Mouse (Mus musculus) kidney, embryonic 15.5 days (tissue): ENCODE measurements around the gene Fzd10. TPM values are rescaled to one million over a fixed set of nuclear protein-coding genes. Genes with fewer than 3 reads are reported as not detected.

Experiments used
- ATAC-seq: fragments of 200-750 bp; cut with Nextera tagmentation; replicated peaks from 2 replicates; pipeline ENCODE4 v1.8.0; 2017; ENCODE audit warnings: moderate TSS enrichment; ENCODE audit not compliant: low FRiP score
- H3K27ac ChIP-seq: fragments of 300-500 bp; sonication (generic); 2 replicates; pipeline ENCODE4 v1.5.1; 2015; ENCODE audit warnings: mild to moderate bottlenecking, inconsistent platforms
- H3K27me3 ChIP-seq: fragments of 300-500 bp; sonication (generic); 2 replicates; pipeline ENCODE4 v1.6.1; 2015; ENCODE audit warnings: inconsistent platforms
- H3K36me3 ChIP-seq: fragments of 300-500 bp; sonication (generic); 2 replicates; pipeline ENCODE4 v1.6.1; 2015; ENCODE audit warnings: inconsistent platforms
- H3K4me1 ChIP-seq: fragments of 300-500 bp; sonication (generic); 2 replicates; pipeline ENCODE4 v1.6.1; 2015; ENCODE audit warnings: inconsistent platforms
- H3K4me2 ChIP-seq: fragments of 300-500 bp; sonication (generic); 2 replicates; pipeline ENCODE4 v1.6.1; 2015; ENCODE audit warnings: moderate library complexity, mild to moderate bottlenecking, inconsistent platforms
- H3K4me3 ChIP-seq: fragments of 300-500 bp; sonication (generic); replicated peaks from 2 replicates; pipeline ENCODE4 v1.5.1; 2015; ENCODE audit warnings: mild to moderate bottlenecking, inconsistent platforms
- H3K9ac ChIP-seq: fragments of 300-500 bp; sonication (generic); 2 replicates; pipeline ENCODE4 v1.6.1; 2015; ENCODE audit warnings: mild to moderate bottlenecking, inconsistent platforms
- H3K9me3 ChIP-seq: fragments of 300-500 bp; sonication (generic); replicated peaks from 2 replicates; pipeline ENCODE4 v1.6.1; 2016; ENCODE audit warnings: inconsistent platforms
- WGBS: fragments of 180-500 bp; shearing (Covaris S2); methylation state at CpG from one replicate; pipeline ENCODE4 v1.1.7; 2015; ENCODE audit warnings: mixed read lengths; 5-methylcytosine and 5-hydroxymethylcytosine counted together
- polyA plus RNA-seq: library from polyadenylated mRNA; unstranded; fragments of >200 nt; fragmentation: Nextera tagmentation; extraction: Ambion mirVana; gene quantifications from 2 replicates; pipeline ENCODE4 v1.2.1, GENCODE M21; 2015

Fzd10 gene
- polyA plus RNA-seq, result 2.2 and 2.4 TPM in 2 replicates

DNA sequence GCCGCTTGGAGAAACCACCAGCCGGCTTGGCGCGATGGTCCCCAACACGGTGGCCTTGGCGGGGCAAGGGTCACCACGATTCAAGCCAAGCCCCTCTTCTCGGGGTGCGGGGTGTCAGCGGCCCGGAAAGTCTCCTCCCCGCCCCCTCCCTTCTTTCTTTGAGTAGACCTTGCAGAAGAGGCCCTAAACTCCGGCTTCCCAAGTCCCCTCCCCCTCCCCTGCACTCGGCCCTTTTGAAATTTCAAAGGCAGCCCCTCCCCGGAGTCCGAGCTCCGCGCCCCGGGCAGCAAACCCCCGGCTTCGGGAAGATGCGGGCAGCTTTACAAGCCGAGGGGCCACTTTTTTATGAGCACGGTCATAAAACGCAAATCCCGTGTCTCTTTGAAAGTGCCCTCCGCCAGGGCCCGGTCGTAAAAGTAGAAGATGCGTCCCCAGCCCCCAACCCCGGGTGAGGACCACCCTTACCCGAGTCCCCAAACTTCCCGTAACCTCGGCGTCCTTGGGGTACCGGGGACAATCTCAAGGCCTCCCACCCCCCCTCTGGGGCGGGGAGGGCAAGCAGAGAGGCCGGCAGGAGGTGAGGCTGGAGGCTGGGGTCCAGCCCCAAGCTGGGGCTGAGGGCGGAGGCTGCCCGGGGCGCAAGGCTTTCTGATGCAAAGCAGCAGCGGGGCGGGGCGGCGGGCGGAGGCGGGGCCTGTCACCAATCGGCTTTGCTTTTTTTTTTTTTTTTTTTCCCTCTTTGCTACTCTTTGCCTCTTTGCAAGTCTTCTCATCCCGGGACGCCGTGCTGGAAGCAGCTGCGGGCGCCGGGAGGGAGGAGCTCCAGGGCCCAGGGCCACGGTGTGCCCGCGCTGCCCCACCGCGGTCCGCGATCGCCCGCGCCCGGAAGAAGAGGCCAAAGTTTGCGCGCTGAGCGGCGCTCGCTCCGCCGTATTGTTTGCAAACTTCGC lies at the start of gene Fzd10:
Fzd10 (plus strand) TSS at position 773 of the 950 bp plus-strand sequence.
- Histone ChIP-seq H3K27ac (peak within 1 kb of the TSS; percentile 82), H3K9ac (peak within 1 kb of the TSS; percentile 63), H3K4me1 (peaks cover 54% of the 10 kb centered on the region), H3K36me3 (no peaks in the 10 kb centered on the region), H3K27me3 (peaks cover 90% of the 10 kb centered on the region), H3K4me2 (peak within 1 kb of the TSS; percentile 97), H3K4me3 (peak within 1 kb of the TSS; percentile 70), H3K9me3 (no peaks in the 10 kb centered on the region)
- ATAC-seq, result peak; percentile 44
- under 1% methylated on average over 67 of the region's 73 CpGs for WGBS

DNA sequence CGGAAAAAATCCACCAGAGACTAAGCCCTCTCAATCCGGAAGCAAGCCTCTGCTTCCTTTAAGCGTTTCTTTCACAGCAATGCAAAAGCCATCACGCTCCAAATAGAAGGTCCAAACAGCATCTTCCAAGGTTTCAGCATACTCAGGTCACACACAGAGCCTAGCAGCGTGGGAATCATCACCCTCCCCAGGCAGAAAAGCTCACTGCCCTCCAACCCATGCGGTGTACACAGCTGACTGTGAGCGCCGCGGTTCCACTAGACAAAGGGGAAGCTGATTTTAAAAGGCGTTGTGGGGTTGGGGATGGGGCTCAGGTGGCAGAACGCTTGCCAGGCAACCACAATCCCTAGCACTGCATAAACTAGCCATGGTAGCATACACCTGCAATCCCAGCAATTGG lies 49.2 kb upstream of the Fzd10 start:
- Histone ChIP-seq H3K4me3 (peak overlapping the region; percentile 31), H3K9me3 (no peaks in the 10 kb centered on the region), H3K27ac (peak overlapping the region; percentile 67), H3K4me2 (peak overlapping the region; percentile 57), H3K27me3 (peaks cover 27% of the 10 kb centered on the region), H3K9ac (no peak overlapping the region), H3K4me1 (peaks cover 18% of the 10 kb centered on the region), H3K36me3 (no peaks in the 10 kb centered on the region)
- WGBS, result 5% methylated on average over 11 of the region's 11 CpGs
- no peak for ATAC-seq

DNA sequence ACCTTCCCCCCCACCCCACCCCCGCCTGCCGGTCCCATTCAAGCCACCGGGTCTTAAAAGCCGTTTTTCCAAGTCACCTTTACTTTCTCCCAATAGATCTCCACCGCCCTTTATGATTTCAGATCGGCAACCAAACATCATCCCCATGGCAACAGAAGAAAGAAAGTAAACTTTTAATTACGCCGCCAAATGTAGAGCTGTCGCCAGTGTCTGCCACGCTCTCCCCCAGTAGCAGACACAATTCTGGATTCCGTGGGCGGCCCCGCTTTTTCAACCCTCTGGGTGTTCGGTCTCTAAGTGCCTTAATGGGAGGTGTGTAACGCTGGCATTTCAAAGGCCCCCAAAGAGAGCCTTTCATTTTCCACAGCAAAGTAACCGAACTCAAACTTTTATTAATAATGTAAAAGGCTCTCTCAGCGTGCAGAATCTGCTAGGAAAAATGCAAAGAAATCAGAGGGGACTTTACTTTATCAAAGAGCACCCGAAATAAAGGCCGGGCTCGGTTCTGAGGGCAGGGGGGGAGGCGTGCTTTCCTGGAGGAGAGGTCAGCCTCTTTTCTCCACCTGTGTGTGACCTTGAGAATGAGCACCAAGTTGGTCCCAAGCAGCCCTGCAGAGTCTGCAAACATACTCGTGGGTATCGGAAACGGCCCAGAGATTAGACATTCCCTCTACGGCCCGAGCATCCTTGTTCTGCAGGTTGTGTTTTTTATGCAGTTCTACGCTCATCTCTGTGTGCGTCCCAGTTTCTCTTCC lies 48.3 kb upstream of the Fzd10 start:
- ATAC-seq, result no peak
- peak overlapping the region; percentile 31 for H3K4me3 ChIP-seq
- no peak overlapping the region for H3K9ac ChIP-seq

DNA sequence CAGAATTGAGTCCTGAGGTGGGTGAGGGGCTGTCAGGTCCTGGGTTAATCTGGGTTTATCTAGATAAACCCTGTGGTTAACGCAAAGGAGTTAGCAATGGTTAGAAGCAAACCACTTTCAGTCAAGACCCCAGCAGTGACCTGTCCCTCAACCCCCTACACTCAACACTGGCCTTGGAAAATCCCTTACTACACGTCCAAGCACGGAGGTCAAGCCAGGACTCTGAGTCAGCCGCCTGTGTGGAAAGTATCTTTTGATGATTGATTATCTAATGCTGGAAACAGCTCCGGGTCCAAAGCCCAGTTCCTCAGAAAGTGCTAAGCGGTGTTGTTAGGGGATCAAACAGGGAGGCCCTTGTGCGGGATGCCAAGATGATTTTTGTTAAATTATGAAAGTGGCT lies 42.5 kb upstream of the Fzd10 start:
- ATAC-seq, result no peak
- Histone ChIP-seq H3K27ac (no peak overlapping the region), H3K9ac (no peak overlapping the region), H3K4me3 (no peak overlapping the region), H3K9me3 (0 out of 2 replicates have a peak, but pooled peaks cover 7% of the 10 kb centered on the region), H3K4me1 (no peaks in the 10 kb centered on the region), H3K36me3 (no peaks in the 10 kb centered on the region), H3K27me3 (peaks cover 3% of the 10 kb centered on the region), H3K4me2 (no peak overlapping the region)
- WGBS, result 23% methylated on average over 7 of the region's 7 CpGs

More for the DNA sequence above, 48.3 kb upstream of the Fzd10 start:
- H3K27me3 ChIP-seq, result peaks cover 27% of the 10 kb centered on the region
- H3K4me2 ChIP-seq, result peak overlapping the region; percentile 57
- H3K36me3 ChIP-seq, result no peaks in the 10 kb centered on the region
- no peaks in the 10 kb centered on the region for H3K9me3 ChIP-seq
- 8% methylated on average over 28 of the region's 28 CpGs for WGBS
- no peak overlapping the region for H3K27ac ChIP-seq
- peaks cover 18% of the 10 kb centered on the region for H3K4me1 ChIP-seq

DNA sequence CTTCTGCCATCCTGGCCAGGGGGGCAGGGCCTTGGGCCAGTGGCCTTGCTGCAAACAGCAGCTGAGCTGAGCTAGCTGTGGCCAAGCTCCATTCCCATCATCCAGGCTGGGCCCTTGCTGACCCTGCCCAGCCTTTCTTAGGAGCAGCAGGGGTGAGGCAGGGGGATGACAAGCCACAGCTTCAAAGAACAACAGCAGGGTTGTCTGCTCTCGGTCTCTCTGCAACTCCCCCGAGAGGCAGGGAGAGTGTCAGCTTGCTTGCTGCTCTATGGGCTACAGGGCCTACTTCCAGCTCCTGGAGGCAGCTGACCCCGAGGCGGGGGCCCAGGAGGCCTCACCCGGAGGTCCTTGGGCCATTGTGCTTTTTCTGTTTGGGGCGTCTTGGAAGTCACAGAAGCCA lies 33.3 kb upstream of the Fzd10 start:
- H3K4me3 ChIP-seq, result no peak overlapping the region
- H3K36me3 ChIP-seq, result no peaks in the 10 kb centered on the region
- peak; percentile 22; the same call in 1 of the 2 replicates for ATAC-seq
- no peak overlapping the region for H3K4me2 ChIP-seq
- H3K27ac ChIP-seq, result peak overlapping the region; percentile 54
- no peaks in the 10 kb centered on the region for H3K27me3 ChIP-seq
- H3K4me1 ChIP-seq, result peaks cover 19% of the 10 kb centered on the region
- no peaks in the 10 kb centered on the region for H3K9me3 ChIP-seq
- H3K9ac ChIP-seq, result no peak overlapping the region
- 14% methylated on average over 6 of the region's 6 CpGs for WGBS

DNA sequence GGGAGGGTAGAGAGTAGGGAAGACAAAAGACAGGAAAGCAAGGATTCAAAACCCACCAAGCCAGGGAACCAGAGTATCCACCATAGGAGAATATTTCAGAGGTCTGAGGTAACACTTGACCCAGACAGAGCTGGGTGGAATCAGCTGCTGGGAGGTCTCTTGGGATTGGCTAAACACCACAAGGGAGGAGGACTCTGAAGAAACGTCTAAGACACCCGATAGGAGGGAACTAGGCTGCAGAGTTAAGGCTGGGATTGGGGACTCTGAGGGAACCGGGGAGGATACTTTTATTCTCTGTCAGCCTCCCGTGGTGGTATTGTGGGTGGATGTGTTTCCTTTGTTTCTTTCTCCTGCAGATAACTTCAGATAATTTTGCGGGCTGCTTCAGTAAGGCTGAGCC lies 31.7 kb upstream of the Fzd10 start:
- no peak overlapping the region for H3K27ac ChIP-seq
- WGBS, result 14% methylated on average over 5 of the region's 5 CpGs
- H3K4me1 ChIP-seq, result peaks cover 19% of the 10 kb centered on the region
- H3K4me3 ChIP-seq, result no peak overlapping the region
- no peak overlapping the region for H3K4me2 ChIP-seq
- H3K9ac ChIP-seq, result no peak overlapping the region
- ATAC-seq, result no peak
- no peaks in the 10 kb centered on the region for H3K36me3 ChIP-seq
- no peaks in the 10 kb centered on the region for H3K9me3 ChIP-seq
- no peaks in the 10 kb centered on the region for H3K27me3 ChIP-seq

DNA sequence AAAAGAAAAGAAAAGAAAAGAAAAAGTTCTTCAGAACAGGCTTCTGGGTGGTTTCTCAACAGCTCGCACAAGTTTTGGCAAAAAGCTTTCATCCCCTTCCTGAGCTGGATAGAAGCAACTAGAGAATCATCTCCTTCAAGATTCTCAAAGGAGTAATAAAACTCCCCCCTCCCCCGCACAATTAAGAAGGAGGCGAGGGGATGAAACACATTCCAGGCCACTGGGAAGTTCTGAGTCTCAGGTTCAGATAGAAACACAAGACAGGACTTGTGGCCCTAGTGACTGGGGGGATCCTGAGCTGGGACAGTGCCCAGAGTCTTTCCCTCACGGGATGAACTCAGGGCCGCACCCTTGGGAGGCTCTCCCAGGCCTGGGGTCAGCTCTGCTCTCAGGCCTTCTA lies 30.6 kb upstream of the Fzd10 start:
- 11% methylated on average over 5 of the region's 5 CpGs for WGBS
- no peaks in the 10 kb centered on the region for H3K36me3 ChIP-seq
- H3K27me3 ChIP-seq, result no peaks in the 10 kb centered on the region
- H3K27ac ChIP-seq, result peak overlapping the region; percentile 41; the same call in 1 of the 2 replicates
- no peak overlapping the region for H3K4me3 ChIP-seq
- H3K9me3 ChIP-seq, result no peaks in the 10 kb centered on the region
- no peak overlapping the region for H3K4me2 ChIP-seq
- no peak for ATAC-seq
- no peak overlapping the region for H3K9ac ChIP-seq
- H3K4me1 ChIP-seq, result peaks cover 19% of the 10 kb centered on the region

DNA sequence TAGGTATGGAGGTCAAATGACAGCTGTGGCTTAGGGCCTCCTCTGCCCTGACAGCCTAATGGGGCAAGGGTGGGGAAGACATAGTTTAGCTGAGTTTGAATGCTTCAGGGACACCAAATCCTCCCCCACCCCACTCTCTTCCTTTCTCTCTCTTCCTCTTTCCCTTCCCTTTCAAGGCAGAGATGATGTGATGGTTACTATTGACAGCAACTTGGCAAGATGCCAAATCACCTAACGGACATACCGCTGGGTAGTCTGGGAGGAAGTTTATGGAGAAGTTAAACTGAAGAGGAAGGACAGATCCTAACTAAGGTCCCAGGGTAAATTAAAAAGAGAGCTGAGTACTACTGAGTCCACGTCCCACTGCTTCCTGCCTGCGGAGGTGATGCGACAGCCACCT lies 29.8 kb upstream of the Fzd10 start:
- no peak for ATAC-seq
- H3K9me3 ChIP-seq, result no peaks in the 10 kb centered on the region
- no peak overlapping the region for H3K27ac ChIP-seq
- WGBS, result 71% methylated on average over 5 of the region's 5 CpGs
- H3K27me3 ChIP-seq, result no peaks in the 10 kb centered on the region
- no peak overlapping the region for H3K4me3 ChIP-seq
- peaks cover 19% of the 10 kb centered on the region for H3K4me1 ChIP-seq
- no peaks in the 10 kb centered on the region for H3K36me3 ChIP-seq
- H3K4me2 ChIP-seq, result no peak overlapping the region
- no peak overlapping the region for H3K9ac ChIP-seq

DNA sequence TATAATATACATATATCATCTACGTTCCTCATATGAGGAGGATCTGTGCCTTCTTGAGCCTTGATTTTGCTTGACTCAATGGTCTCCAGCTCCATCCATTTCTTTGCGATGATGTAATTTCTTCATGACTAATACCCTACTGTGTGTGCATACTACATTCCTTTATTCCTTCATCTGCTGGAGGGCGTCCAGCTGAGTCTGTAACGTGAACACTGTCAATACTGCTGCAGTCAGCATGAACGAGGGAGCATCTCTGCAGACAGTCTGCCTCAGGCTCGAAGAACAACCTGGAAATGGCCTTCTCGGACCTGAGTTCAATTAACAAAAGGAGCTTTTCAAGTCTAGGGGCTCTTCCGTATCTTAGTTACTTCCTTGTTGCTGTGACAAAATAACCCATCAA lies 28.9 kb upstream of the Fzd10 start:
- Histone ChIP-seq H3K4me1 (peaks cover 19% of the 10 kb centered on the region), H3K27me3 (no peaks in the 10 kb centered on the region), H3K36me3 (no peaks in the 10 kb centered on the region), H3K4me3 (no peak overlapping the region), H3K27ac (no peak overlapping the region), H3K4me2 (no peak overlapping the region), H3K9ac (no peak overlapping the region), H3K9me3 (no peaks in the 10 kb centered on the region)
- no peak for ATAC-seq
- WGBS, result 73% methylated on average over 8 of the region's 8 CpGs

DNA sequence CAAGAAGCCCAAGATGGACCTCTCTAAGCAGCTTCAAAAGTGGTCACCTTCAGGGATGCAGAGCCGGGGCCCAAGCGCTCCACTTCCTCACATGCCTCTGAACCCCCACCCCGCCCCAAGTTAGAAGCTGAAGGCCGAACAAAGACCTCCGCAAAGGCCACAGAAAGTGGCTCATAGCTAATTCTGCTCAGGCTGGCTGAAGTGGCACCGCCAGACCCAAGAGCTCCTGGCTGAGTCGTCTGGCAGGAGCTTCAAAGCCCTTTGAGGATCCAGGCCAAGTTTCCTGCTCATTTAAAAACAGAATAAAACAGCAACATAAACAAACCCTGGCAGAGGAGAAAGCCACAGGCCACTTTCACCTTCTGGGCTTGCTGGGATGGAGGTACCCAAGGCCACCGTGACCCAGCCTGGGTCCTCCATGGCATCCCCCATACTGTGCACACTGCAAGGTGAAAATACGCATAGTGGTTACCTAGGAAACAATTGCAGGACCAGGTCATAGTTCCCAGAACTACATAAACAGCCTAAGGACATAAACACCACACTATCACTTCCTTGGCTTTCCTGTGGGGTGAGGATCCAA lies 24.6 kb upstream of the Fzd10 start:
- Histone ChIP-seq H3K4me1 (peaks cover 7% of the 10 kb centered on the region), H3K36me3 (no peaks in the 10 kb centered on the region), H3K9me3 (no peaks in the 10 kb centered on the region), H3K4me3 (no peak overlapping the region), H3K4me2 (no peak overlapping the region), H3K27ac (no peak overlapping the region), H3K27me3 (no peaks in the 10 kb centered on the region), H3K9ac (no peak overlapping the region)
- WGBS, result 73% methylated on average over 9 of the region's 9 CpGs
- no peak for ATAC-seq

DNA sequence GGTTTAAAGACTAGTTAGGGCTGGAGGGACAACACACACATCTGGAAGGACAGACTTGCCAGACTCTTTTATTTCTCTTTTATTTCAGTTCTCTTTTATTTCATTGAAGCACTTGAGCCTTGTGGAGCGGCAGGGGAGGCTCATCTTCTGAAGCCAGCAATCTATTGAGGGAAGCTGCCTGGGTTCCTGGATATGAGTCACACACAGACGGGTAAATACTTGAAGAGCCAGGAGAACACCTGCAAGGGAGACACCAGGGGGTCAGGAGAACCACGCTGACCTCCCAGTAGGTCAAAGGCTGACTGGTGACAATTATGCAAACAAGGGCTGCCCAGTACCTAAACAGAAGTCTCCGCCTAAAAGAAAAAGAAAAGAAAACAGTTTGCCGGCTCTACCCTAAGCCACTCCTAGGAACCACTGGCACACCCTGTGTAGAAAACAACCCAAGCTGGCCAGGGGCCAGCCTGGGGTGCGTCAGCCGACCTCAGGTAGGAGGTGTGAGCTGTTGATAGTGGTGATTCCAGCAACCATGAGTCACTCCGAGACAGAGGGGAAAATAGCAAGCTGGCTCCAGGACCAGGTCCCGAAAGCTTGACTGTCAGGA lies 21.5 kb upstream of the Fzd10 start:
- Histone ChIP-seq H3K4me2 (no peak overlapping the region), H3K27ac (no peak overlapping the region), H3K36me3 (no peaks in the 10 kb centered on the region), H3K4me3 (no peak overlapping the region), H3K9me3 (no peaks in the 10 kb centered on the region), H3K27me3 (no peaks in the 10 kb centered on the region), H3K4me1 (peaks cover 8% of the 10 kb centered on the region), H3K9ac (no peak overlapping the region)
- 35% methylated on average over 9 of the region's 9 CpGs for WGBS
- no peak for ATAC-seq
